Mouse (Mus musculus) ES-Bruce4 (cell line): ENCODE results near the gene Cdc14a. TPM values are rescaled to one million over a fixed set of nuclear protein-coding genes. Genes with fewer than 3 reads are reported as not detected.

Source experiments
- H3K27ac ChIP-seq: 2 replicates; pipeline ENCODE4 v1.5.1; 2012; ENCODE audit warnings: low read length, inconsistent platforms; ENCODE audit not compliant: insufficient read depth
- H3K27me3 ChIP-seq: 2 replicates; pipeline ENCODE4 v1.6.1; 2012; ENCODE audit warnings: mild to moderate bottlenecking, low read length, inconsistent platforms; ENCODE audit not compliant: control insufficient read depth, poor library complexity, insufficient read depth, severe bottlenecking
- H3K36me3 ChIP-seq: 2 replicates; pipeline ENCODE4 v1.6.1; 2012; ENCODE audit warnings: inconsistent platforms, mild to moderate bottlenecking, low read length, moderate library complexity; ENCODE audit not compliant: control insufficient read depth, poor library complexity, insufficient read depth, severe bottlenecking
- H3K4me1 ChIP-seq: one replicate; pipeline ENCODE4 v1.8.1; 2011; ENCODE audit warnings: low read length; ENCODE audit not compliant: control insufficient read depth, insufficient read depth
- H3K4me3 ChIP-seq: 2 replicates; pipeline ENCODE4 v1.5.1; 2011; ENCODE audit warnings: low read depth, mild to moderate bottlenecking, low read length
- H3K9ac ChIP-seq: 2 replicates; pipeline ENCODE4 v1.6.1; 2012; ENCODE audit warnings: low read depth, mild to moderate bottlenecking, inconsistent platforms; ENCODE audit not compliant: poor library complexity, severe bottlenecking
- H3K9me3 ChIP-seq: replicated peaks from 2 replicates; pipeline ENCODE4 v1.6.1; 2012; ENCODE audit warnings: mild to moderate bottlenecking, low read length, inconsistent platforms; ENCODE audit not compliant: control insufficient read depth, poor library complexity, insufficient read depth, severe bottlenecking
- CTCF ChIP-seq: IDR thresholded peaks from one replicate; pipeline ENCODE4 v1.8.1; 2011; ENCODE audit warnings: low read depth, low read length
- EP300 ChIP-seq: IDR thresholded peaks from 2 replicates; pipeline ENCODE4 v1.6.1; 2011; ENCODE audit warnings: low read depth, low read length; ENCODE audit not compliant: insufficient read depth
- POLR2A ChIP-seq: IDR thresholded peaks from one replicate; pipeline ENCODE4 v1.8.1; 2011; ENCODE audit warnings: low read length; ENCODE audit not compliant: insufficient read depth
- polyA plus RNA-seq: library from polyadenylated mRNA; stranded (reverse); fragments of >200 nt; gene quantifications from 2 replicates; pipeline ENCODE4 v1.2.4, GENCODE M21; 2011; ENCODE audit warnings: low read depth; ENCODE audit not compliant: missing spikeins, insufficient read depth, insufficient read length

The Cdc14a gene
- polyA plus RNA-seq, 1 experiment = 3.6 TPM

DNA sequence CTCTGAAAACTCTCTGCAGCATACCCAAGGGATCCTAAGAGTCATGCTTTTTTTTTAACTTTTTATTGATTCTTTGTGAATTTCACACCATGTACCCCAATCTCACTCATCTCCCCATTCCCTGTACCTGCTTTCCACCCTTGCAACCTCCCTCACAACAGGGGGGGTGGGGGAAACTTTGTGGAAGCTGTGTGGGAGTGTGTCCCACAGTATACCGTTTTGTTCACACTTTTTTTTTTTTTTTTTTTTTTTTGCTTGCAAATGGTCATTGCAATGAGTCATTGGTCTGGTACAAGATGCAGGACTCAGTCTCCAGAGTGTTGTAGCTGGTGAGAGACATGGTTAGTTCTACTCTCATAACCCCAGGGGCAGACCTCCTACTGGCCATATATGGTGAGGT lies 19.0 kb upstream of the Cdc14a start:
- H3K27ac ChIP-seq = no peak overlapping the region
- H3K9me3 ChIP-seq = no peaks in the 10 kb centered on the region
- H3K27me3 ChIP-seq = no peaks in the 10 kb centered on the region
- no peak overlapping the region for H3K9ac ChIP-seq
- TF ChIP-seq CTCF (no peak), POLR2A (no peak), EP300 (no peak)
- no peak overlapping the region for H3K4me3 ChIP-seq
- no peaks in the 10 kb centered on the region for H3K4me1 ChIP-seq
- H3K36me3 ChIP-seq = no peaks in the 10 kb centered on the region

DNA sequence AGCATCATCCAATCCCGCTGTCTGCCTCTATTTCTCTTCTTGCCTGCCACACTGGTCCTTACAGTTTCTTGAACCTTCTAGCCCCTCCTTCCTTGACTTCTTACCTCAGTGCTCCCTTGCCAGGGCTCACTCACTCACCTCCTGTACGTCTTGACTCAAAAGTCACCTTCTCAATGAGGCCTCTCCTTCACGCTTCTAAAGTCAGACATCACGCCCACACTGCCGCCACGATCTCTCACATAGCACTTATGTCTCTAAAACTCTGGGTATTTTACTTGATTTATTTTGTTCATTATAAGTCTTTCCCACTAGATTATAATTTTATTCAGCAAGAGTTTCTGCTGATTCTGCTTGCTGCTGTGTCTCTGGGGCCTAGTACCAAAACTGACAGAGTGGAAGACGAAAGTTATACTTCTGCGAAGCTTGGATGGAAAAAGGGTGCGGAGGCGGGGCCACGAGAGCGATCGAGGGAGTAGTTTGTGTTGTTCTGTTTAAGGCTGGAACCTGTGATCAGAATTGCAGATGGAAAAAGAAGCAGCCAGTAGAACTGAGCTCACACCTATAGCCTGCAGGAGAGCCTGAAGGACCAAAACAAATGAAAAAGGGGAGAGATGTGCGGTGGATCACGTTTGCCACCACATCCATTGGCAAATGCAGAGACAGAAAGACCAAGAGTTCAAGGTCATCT lies 17.8 kb upstream of the Cdc14a start:
- H3K36me3 ChIP-seq = no peaks in the 10 kb centered on the region
- no peak for TF ChIP-seq CTCF
- TF ChIP-seq POLR2A = no peak
- TF ChIP-seq EP300 = no peak
- no peak overlapping the region for H3K4me3 ChIP-seq
- H3K27me3 ChIP-seq = no peaks in the 10 kb centered on the region
- no peak overlapping the region for H3K9ac ChIP-seq
- H3K4me1 ChIP-seq = no peaks in the 10 kb centered on the region
- H3K9me3 ChIP-seq = no peaks in the 10 kb centered on the region; the same call in 1 of the 2 replicates
- H3K27ac ChIP-seq = no peak overlapping the region

DNA sequence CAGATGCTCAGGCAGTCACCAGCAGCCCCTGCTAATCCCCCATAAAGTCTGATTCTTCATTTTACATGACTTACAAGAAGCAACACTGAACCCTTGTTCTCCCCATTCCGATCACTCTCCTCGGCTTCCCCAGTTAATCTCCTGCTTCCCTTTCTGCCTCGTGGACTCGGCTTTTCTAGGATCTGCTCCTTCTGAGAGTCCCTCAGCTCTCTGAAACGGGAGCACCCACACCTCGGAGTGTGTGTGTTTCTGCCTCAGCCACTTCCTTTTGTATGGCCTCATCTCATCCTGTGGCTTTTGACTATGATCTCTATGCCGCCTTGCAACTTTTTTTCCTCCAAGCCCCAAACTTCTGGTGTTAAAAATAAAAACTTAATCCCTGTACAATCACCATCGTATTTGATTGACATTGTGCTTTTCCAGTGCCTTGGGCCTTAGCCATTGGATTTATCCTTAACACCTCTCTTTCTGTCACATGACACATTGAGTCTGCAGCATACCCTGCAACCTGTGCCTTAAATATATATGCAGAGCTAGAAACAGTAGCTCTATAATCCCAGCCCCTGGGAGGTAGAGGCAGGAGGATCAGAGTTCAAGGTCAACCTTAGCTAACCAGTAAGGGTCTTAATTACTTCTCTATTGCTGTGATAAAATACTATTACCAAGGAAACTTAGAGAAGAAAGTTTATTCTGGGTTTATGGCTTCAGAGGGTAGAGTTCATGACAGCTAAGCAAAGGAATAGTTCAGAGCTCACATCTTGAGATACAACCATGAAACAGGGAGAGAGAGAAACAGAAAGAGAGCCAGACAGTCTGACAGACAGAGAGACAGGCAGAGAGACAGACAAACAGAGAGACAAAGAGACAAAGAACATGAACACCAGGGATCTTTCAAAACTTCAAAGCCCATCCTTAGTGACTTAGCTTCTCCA lies 16.5 kb upstream of the Cdc14a start:
- H3K9ac ChIP-seq = no peak overlapping the region
- TF ChIP-seq POLR2A = no peak
- no peak for TF ChIP-seq CTCF
- no peak for TF ChIP-seq EP300
- no peak overlapping the region for H3K27ac ChIP-seq

GRCm38 (mm10) chr3:116436811-116437601 lies 13.2 kb upstream of the Cdc14a start:
- no peaks in the 10 kb centered on the region for H3K36me3 ChIP-seq

More for the DNA sequence above, 16.5 kb upstream of the Cdc14a start:
- H3K27me3 ChIP-seq = no peaks in the 10 kb centered on the region
- H3K4me1 ChIP-seq = no peaks in the 10 kb centered on the region
- no peaks in the 10 kb centered on the region; the same call in 1 of the 2 replicates for H3K9me3 ChIP-seq
- no peak overlapping the region for H3K4me3 ChIP-seq
- no peaks in the 10 kb centered on the region for H3K36me3 ChIP-seq

DNA sequence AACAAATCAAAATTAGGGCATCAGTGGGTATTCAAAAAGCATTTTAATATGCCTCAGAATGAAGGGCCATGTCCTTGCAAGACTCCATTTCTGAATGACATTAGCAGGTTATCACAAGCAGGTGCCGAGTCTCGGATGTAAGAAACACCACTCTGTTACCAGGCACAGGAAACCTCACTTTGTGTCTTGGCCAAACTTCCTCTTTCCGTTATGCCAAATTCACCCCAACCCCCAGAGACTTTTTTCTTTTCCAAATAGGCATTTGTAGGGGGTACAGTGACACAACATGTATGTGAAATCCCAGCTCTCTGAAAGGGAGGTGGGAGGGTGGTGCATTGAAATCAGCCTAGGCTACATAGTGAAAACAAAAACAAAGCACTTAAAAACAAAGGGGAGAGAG lies 12.3 kb upstream of the Cdc14a start:
- H3K4me1 ChIP-seq = no peaks in the 10 kb centered on the region
- no peak overlapping the region for H3K9ac ChIP-seq
- H3K36me3 ChIP-seq = no peaks in the 10 kb centered on the region
- H3K4me3 ChIP-seq = no peak overlapping the region
- H3K9me3 ChIP-seq = no peaks in the 10 kb centered on the region; the same call in 1 of the 2 replicates
- H3K27me3 ChIP-seq = no peaks in the 10 kb centered on the region
- no peak overlapping the region for H3K27ac ChIP-seq
- TF ChIP-seq CTCF (no peak), EP300 (no peak), POLR2A (no peak)

More at GRCm38 (mm10) chr3:116436811-116437601, 13.2 kb upstream of the Cdc14a start:
- no peaks in the 10 kb centered on the region for H3K27me3 ChIP-seq
- H3K9me3 ChIP-seq = no peaks in the 10 kb centered on the region; the same call in 1 of the 2 replicates
- no peak overlapping the region for H3K27ac ChIP-seq
- H3K4me3 ChIP-seq = no peak overlapping the region
- H3K4me1 ChIP-seq = no peaks in the 10 kb centered on the region
- H3K9ac ChIP-seq = no peak overlapping the region
- no peak for TF ChIP-seq CTCF
- TF ChIP-seq POLR2A = no peak
- TF ChIP-seq EP300 = no peak
